Mouse (Mus musculus) embryonic fibroblast, embryonic 13.5 days (primary cell): ENCODE measurements at regions not wholly inside any gene's neighbourhood (a gene's known extent, or its start where the extent isn't known, plus 50 kb on each side); places are given as distances from the start of the nearest gene placed in this dataset.

Experiments
- CTCF ChIP-seq: IDR thresholded peaks from 2 replicates; pipeline ENCODE4 v1.5.1; 2011; ENCODE audit warnings: mild to moderate bottlenecking, control low read depth, low read length, moderate library complexity, borderline replicate concordance; ENCODE audit not compliant: insufficient read depth
- POLR2A ChIP-seq: IDR thresholded peaks from 2 replicates; pipeline ENCODE4 v1.6.1; 2011; ENCODE audit warnings: low read depth, mild to moderate bottlenecking, control low read depth, low read length, moderate library complexity

GRCm38 (mm10) chr1:194241111-194241510 lies 376.9 kb upstream of the Plxna2 start:
- TF ChIP-seq CTCF (no peak), POLR2A (no peak)
